Mouse (Mus musculus): Measurements from ENCODE around the gene Sppl3. TPM values are rescaled to one million over a fixed set of nuclear protein-coding genes. Genes with fewer than 3 reads are reported as not detected.

Sppl3 gene
- total RNA-seq (2023), result 39.4 and 49.7 TPM in 2 replicates

GRCm38 (mm10) chr5:115010577-115011216, at the start of gene Sppl3:
Gene Sppl3 (plus strand): TSS chr5:115011137.

GRCm38 (mm10) chr5:114970824-114971227, 40.1 kb upstream of the Sppl3 start, which contains the start of gene Hnf1a:
Gene Hnf1a (minus strand): TSS chr5:114971094.

DNA sequence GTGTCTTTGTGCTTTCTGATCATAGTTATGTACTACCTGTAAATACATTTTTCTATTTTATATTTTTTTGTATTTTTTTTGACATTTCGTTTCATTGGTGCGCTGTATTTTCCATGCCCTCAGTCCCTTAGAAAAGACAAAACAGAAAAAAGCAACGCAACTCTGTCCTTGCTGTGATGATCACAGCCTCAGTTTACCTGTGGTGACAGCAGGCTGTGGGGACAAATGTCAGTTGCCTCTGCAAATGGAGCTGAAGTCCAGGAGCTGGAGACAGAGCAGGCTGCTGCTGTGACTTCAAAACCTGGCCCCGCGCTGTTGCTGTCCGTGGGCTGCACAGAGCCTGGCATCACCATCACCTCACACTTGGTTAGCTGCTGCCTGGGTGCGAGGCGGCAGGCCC, 87.3 kb downstream of the Sppl3 start, which contains the start of gene Gm10401:
TSS of gene Gm10401 (minus strand) at position 101 of the 400 bp plus-strand sequence.

DNA sequence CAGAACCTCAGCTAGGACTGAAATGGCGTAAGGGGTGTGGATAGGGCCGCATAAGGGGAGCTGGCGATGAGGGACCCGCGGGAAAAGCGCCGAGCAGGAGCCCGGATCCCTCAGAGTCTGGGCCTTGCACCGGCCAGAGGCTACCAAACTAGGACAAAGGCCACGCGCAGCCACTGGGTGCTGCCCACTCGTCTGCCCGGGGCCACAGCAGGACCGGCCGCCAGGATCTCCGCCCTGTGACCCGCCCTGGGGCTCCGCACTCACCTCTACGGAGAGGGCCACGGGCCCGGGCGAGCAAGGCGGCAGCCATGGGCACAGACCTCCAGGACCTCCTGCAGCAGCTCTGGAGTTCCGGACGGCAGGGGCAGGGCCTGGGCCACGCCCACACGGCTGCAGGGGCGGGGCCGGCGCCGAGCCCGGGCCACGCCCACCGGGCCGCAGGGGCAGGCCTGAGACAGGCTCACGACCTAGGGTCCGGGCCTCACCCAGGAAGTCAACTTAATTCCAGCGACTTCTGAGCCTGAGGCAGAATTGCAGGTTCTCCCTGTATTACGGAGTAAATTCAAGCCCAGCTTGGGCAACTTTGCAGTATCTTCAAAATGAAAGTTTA, 108.1 kb downstream of the Sppl3 start, which contains the start of gene Acads:
TSS of gene Acads (minus strand) at position 386 of the 610 bp plus-strand sequence.

DNA sequence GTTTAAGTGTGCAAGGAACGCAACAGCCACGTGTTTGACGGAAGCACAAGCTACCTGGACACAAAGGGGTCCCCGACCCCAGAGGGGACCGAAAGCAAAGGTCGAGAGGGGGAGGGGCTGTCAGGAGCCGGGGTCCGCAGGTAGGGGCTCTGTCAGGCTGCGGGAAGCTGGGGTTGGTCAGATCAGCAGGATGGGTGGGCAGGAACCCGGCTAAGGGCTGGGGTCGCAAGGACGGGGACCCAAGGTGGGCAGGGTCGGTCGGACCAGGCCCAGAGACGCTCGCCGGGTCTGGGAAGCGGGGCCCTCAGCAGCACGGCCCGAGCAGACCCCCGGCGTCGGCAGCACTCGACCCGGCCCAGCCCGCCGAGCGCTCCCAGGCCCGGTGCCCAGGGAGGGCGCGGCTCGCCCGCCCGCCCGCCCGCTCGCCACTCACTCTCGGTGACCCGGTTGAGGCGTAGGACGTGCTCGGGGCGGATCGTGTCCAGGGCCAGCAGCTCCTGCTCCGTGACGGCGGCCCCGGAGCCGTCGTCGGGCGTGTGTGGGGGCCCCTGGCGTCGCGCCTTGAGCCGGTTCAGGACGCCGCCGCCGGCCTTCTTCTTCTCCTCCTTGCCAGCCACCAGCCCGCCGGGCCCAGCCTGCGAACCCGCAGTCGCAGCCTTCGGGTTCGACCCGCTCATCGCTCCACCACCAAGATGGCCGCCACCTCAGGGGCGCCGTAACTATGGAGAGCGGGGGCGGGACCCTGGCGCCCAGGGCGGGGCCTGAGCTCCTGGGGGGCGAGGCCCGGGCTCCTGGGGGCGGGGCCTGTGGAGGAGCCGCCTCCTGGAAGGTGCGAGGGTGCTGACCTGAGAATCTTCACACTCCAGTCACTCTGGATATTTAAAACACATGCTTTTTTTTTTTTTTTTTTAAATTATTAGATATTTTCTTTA, 123.6 kb downstream of the Sppl3 start, which contains the start of gene Unc119b:
TSS of gene Unc119b (minus strand) at position 742 of the 932 bp plus-strand sequence.

Other genes with a start within 250 kb of the Sppl3 start
- gene Ankrd13a, start 236.5 kb upstream of the Sppl3 start, total RNA-seq (2023), result 232 and 290 TPM in 2 replicates
- 140 and 161 TPM in 2 replicates for gene Git2, start 235.6 kb upstream of the Sppl3 start, total RNA-seq (2023)
- 36.1 and 36.4 TPM in 2 replicates for gene 1500011B03Rik, start 187.7 kb upstream of the Sppl3 start, total RNA-seq (2023)
- gene 4930519G04Rik, start 157.5 kb upstream of the Sppl3 start, total RNA-seq (2023), result 0.18 TPM in 1 of 2 replicates, not detected in the other
- not detected in 2 replicates for gene Gm9936, start 152.5 kb upstream of the Sppl3 start, total RNA-seq (2023)
- gene Oasl2, start 114.2 kb upstream of the Sppl3 start, total RNA-seq (2023), result 10.1 and 18.6 TPM in 2 replicates
- gene Oasl1, start 87.9 kb upstream of the Sppl3 start, total RNA-seq (2023), result 14.3 and 28.8 TPM in 2 replicates
- 12.3 and 14.7 TPM in 2 replicates for gene 2210016L21Rik, start 69.0 kb upstream of the Sppl3 start, total RNA-seq (2023)
- gene Hnf1a, start 40.0 kb upstream of the Sppl3 start, total RNA-seq (2023), result not detected in 2 replicates
- gene Gm10401, start 87.2 kb downstream of the Sppl3 start, total RNA-seq (2023), result not detected in 2 replicates
- 15.0 and 18.2 TPM in 2 replicates for gene Acads, start 108.2 kb downstream of the Sppl3 start, total RNA-seq (2023)
- gene Unc119b, start 123.8 kb downstream of the Sppl3 start, total RNA-seq (2023), result 20.1 and 22.8 TPM in 2 replicates
- gene Mlec, start 147.0 kb downstream of the Sppl3 start, total RNA-seq (2023), result 109 and 155 TPM in 2 replicates
- gene Cabp1, start 183.2 kb downstream of the Sppl3 start, total RNA-seq (2023), result not detected in 2 replicates
- gene Pop5, start 224.7 kb downstream of the Sppl3 start, total RNA-seq (2023), result 8.1 and 11.9 TPM in 2 replicates

Measured in neutrophil, adult 65 days (primary cell).